Mouse (Mus musculus) heart, postnatal 4 days (tissue): Measurements from ENCODE around the gene Lrrk1. TPM values are rescaled to one million over a fixed set of nuclear protein-coding genes. Genes with fewer than 3 reads are reported as not detected.

Experiments
- DNase-seq: peaks from one replicate; pipeline ENCODE4 v3.0.0; 2021
- total RNA-seq, 2 experiments: library from RNA; stranded (reverse); gene quantifications; 2 replicates each; pipeline ENCODE4 v1.2.3; 2021

Gene Lrrk1
- total RNA-seq, 2 experiments from 2014 or later = 11.9 to 14.0 TPM

DNA sequence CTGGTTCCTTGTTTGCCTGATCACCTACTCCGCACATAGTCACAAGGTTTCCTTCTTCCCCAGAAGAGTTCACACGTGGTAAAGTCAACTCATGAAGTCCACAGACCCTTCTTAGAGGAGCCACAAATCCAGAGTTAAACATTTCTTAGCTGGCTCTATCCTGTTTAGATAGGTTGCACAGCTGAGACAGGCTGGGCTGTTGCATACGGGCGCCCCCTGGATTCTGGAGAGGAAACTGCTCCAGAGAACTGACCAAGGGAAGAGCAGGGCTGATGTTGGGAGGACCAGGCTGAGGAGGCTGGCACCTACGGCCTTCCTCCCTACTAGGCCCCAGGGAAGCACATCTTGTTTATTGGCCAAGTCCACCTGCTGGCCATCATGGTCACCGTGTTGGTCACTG lies 138.1 kb downstream of the Lrrk1 start:
- DNase-seq = peak; percentile 91

DNA sequence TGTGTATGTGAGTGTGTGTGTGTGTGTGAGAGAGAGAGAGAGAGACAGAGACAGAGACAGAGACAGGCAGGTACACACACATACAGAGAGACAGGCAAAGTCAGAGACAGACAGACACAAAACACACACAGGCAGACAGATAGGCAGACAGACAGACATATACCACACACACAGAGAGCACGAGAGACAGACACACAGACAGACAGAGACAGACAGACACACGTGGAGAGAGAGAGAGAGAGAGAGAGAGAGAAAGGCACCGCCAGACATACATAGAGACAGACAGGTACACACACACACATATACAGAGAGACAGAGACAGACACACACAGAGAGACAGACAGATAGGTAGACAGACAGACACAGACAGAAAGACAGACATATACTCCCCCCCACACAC lies 138.7 kb downstream of the Lrrk1 start:
- no peak for DNase-seq

DNA sequence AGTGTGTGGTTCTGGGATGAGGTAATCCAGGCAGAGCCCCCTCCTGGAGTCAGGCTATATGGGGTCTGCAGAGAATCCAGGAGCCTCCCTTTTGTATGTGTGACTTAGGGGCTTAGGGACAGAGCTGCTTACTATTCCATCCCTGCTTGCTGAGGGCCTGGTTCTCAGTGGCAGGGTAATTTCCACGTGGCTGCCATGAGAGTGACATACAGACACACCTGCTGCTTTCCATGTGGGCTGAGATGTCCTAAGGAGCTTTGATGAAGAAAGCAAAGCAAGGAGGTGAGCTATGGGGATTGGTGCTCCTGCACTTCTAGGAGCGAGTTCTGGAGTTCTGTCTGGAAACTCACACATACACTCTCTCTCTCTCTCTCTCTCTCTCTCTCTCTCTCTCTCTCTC lies 139.1 kb downstream of the Lrrk1 start:
- DNase-seq = no peak

DNA sequence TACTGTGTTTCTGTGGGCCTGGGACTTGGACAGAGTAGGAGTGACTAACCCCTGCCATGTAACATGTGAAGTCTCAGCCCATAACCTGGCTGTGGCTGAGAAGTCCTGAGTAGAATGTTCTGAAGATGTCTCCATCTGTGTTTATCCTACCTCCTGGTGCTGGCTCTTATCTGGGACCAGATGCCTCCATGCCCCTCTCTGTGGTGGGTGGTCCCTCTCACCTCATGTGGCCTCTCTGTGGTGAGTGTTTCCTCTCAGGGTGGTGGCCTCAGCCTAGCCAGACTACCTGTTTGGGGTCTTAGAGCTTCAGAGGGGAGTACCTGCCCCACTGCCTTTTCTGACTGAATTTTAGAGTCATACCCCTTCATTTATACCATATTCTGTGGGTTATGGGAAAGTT lies 139.9 kb downstream of the Lrrk1 start:
- DNase-seq = no peak

DNA sequence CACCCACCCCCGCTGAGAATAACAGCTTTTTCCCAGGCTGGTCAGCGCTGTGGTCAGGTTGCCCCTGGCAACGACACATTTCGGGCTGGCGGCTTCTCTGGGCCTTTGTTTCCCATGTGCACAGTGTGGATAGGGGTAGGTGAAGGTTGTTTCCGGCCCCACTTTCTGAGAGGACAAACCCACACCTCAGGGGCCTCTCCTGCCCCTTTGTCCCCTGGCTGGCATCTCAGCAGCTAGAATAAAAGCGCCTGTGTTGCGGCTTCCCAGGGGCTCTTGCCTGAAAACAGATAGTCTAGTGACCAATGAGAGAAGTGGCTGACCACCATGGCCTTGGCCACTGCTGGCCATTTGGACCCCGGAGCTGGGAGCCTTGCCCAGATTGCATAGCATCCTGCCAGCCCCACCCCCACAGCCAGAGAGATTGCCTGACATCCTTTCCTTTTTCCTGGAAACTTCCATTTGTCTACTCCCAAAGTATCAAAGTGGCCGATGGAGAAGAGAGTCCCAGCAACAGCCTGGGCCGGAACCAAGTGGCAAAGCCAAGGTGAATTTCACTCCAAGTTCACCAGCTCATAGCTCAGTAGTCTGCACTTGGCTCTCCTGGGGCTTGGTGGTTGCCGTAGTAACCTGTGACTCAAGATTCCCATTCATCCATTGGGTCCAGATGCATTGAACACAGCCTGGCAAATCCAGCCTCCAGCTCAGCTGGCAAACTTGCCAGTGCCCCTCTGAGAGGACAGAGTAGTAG lies 140.7 kb downstream of the Lrrk1 start:
- DNase-seq = peak; percentile 37

DNA sequence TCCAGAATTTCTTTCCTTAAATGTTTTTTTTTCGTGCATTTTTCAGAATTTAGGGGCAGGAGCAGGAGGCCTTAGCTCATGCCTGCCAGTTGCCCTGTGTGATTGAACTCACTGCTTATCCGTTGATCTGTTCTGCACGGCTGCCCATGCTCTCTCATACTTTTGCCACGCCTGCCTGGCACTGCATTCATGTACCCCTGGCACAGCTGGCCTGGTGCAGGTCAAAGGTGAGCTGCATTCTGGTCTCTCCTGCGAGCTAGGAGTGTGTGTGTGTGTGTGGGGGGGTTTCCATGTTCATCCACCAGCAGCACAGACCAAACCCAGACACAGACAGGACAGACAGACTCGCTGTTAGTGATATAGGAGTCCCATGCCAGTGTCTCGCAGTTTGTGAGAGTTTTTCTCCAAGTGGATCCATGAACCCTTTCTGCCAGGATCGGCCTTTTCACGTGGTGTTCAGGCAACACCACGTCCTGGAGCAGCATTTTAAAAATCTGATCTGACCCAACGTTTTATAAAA lies 141.4 kb downstream of the Lrrk1 start:
- DNase-seq = no peak

DNA sequence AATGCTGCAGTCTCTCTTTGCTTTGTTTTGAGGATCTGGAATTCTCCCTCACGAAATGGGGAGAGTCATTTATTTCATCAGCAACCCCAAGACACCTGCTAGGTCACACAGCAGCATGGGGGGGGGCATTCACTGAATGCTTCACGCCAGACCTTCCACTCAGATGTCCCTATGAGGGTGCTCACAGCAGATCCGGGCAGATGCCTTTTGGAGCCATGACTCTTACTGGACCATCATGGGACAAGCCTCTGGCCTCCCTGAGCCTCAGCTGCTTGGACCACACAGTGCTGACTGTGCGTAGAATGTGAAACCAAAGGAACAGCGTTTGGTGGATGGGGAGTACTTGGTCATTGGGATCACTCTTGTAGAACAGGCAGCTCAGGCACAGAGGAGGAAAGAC lies 142.5 kb downstream of the Lrrk1 start:
- no peak for DNase-seq

DNA sequence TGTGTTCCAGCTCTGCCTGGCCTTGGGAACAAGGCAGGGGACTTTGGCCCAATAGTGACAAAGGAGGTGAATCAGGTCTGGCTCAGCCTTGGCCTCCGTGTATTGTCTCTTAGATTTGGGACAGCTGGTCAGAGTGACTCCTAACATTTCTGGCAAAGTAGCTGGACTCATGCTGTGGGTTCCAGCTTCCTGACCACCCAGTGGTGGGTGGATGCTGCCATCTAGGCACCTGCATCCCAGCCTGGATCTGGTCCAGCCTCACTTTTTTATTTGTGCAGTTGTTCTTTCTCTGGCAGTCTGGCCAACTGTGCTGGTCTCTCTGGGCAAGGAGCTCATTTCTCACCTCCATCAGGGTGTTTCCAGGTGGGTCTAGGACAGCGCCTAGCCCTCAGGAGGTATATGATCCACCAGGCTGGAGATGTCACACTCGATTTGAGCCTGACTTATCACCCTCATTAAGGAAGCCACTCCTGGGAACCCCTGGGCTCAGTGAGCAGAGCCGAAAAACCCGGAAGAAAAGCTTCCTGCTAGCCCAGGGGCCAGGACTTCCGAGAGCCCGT lies 144.3 kb downstream of the Lrrk1 start:
- DNase-seq = no peak

DNA sequence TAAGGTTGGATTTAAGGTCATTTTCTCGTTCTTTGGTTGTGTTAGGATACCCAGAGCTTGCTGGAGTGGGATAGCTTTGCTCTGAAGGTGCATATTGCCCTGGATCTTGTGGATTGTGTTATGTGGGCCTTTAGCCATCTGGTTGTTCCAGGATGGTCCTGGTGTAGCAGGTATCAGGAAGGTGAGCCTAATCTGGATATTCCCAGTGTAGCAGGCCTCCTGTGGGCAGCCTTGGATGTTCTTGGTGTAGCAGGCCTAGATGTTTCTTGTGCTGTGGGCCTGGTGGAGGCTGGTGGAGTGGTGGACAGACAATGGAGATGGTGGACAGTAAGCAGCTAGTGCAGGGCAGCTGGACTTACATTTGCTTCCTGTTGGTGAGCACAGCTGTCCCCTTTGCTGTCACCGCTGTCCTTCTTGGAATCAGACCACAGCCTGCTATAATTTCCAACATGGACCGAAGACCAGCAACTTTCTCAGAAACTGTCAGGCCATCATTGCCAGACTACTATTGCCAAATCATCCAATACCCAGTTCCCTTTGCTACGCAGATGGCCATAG lies 146.2 kb downstream of the Lrrk1 start:
- no peak for DNase-seq

DNA sequence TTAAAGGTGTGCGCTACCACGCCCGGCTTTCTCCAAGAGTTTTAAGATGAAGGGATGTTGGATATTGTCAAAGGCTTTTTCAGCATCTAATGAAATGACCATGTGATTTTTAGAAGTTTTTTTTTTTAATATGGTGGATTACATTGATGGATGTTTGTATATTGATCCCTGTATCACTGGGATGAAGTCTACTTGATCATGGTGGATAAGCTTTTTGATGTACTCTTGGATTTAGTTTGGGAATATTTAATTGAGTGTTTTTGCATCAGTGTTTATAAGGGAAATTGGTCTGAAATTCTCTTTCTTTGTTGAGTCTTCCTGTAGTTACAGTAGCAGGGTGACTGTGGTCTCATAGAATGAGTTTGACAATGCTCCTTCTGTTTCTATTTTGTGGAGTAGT lies 150.0 kb downstream of the Lrrk1 start:
- DNase-seq = no peak

DNA sequence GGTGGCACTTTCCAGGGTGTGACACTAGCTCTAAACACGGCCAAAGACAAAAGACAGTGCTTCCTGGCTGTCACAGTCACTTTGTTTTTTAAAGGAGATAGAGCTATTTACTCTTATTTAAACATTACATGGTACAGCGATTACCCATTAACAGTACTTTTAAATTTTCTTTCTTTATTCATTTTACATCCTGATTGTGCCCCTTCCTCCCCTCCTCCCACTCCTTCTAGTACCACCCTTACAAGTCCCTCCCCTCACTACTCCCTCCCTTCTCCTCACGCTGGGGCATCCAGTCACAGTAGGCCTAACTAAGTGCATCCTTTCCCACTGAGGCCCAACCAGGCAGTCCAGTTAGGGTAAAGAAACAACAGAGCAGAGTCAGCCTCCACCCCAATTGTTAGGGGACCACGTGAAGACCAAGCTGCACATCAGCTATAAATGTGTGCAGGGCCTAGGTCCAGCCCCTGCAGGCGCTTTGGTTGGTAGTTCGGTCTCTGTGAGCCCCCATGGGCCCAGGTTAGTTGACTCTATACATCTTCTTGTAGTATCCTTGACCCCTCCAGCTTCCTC lies 154.1 kb downstream of the Lrrk1 start:
- DNase-seq = no peak

DNA sequence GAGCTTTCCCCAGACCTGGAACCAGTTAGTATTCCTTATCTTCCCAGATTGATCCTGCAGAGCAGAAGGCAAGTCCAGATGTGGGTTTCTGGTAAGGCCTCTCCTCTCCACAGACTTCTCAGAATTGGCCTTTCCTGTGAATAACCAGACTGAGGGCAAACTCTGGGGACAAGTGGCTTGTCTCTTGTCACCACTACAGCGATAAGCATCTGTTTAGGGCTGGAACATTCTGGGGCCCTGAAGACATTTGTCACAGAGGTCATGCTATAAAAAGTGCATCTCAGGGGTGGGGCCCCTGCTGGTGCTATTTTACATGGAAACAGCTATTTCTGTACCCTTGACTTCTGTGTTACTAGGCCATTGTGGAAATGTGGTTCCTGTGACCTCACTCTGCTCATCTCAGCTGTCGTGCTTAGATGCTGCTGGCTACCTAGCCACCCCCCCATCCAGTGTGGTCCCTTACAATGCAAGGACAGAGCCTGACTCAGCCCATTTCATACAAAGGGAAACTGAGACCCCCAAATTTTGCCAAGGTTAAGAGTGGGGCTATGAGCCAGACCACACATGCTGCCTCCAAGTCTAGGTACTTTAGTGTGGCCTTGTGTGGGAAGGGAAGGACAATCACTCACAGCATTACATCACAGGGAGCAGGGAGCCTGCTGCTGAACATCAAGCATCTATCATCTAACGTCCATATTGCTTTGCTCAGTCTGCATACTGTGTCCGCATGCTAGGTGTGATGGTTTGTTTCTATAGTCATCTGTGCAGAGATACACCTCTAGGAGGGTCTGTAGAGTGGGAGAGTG lies 154.8 kb downstream of the Lrrk1 start:
- DNase-seq = no peak

DNA sequence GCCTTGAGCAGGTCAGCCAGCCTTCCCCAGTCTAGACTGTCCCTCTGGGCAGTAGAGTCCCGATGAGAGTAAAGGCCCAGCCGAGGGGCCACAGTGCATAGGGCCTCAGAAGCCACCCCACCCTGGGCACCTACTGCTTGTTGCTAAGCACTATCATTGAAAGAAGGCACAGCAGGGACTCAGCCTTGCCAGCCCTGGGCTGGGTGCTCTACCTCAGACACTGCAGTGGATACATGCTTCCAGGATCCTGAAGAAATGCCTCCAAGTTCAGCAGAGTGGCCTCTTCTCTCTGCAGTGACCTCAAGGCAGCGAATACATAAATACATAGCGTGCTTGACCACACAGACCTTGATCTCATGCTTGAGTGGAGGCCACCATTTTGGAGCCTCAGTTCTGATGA lies 156.3 kb downstream of the Lrrk1 start:
- no peak for DNase-seq

DNA sequence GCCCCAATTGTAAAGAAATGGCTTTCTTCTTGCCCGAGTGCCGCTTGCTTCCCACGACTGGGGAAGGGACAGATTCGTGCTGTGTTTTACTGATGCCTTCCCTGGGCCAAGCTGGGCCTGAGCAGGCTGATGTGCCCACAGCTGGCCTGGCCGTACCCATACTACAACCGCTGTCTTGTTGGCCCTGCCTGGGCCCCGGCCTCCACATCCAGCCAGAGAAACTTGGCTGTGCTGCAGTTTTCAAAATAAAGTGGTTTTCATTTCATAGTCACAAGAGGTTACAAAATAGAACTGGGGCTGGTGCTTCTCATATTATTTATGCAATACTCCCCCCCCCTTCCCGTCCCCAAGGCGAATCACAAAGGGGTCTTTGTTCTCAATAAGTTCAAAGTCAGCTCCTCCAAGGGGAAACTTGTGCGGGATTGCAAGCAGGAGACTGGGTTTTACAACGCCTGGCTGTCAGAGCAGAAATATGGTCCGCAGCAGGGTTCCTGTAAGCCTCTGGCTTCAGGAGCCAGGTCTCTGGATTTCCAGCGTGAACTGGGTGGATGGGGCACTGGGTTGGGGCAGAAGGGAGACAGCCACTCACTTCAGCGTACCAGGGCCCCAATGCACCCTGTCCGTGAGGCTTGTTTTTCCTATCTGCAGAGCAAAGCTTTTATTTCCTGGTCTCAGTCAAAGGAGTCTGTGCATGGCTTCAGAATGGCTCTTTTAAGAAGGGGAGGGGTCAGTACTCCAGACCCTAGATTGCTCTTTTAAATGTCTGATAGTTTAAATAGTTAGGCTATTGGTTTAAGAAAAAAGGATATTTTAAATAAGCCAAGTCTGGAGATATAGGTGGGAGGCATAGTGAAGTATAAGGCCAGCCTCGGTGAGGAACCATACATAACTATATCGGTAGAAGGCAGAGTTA lies 157.3 kb downstream of the Lrrk1 start:
- DNase-seq = no peak

DNA sequence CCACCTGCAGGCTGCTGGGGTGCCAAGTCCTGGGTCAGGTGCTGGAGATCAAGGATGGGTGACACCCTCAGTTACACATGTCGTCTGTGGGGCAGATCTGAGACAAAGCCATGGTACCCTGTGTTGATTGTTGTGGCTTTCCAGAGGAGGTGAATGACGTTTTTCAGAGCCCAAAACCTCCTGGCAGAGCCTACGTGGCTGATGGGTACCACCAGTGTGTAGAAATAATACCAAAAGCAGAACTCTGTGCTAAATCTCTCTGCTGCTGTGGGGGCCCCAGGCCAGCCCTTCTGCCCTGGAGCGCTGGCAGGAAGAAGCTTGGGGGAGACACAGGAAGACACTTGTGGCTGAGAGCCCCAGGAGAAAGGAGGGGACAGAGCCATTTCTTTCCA lies 157.9 kb downstream of the Lrrk1 start:
- no peak for DNase-seq

DNA sequence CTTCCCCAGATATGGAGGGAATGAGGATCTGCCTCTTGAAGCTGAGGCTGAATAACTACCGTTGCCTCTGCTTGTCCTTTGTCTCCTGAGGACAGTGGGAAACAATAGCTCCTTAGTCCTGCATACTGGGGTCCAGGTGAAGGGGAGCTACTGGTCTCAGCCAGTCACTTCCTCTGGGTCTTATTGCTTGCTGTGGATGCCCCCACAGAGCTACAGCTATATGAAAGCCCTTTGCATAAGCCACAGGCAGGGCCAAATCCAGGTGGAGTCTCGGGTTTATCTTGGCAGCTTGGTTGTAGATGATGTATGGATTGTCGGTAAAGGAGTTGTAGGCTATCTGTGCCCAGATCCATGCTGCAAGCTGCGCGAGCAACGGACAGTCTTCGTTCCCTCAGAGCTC lies 158.7 kb downstream of the Lrrk1 start:
- no peak for DNase-seq

DNA sequence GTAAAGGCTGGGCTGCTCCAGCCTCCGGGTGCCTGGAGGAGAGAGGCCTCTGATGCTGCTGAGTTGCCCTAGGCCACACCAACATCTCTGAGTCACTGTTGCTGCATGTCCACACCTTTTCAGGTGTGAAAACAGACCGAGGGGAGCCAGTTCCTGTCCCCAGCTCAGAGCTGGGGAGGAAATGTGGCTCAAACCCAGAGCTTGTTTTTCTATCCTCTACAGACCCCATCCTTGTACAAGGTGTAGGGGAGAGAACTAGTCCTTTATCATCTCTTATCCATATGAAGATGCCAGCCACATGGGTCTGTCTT lies 159.6 kb downstream of the Lrrk1 start:
- DNase-seq = no peak

DNA sequence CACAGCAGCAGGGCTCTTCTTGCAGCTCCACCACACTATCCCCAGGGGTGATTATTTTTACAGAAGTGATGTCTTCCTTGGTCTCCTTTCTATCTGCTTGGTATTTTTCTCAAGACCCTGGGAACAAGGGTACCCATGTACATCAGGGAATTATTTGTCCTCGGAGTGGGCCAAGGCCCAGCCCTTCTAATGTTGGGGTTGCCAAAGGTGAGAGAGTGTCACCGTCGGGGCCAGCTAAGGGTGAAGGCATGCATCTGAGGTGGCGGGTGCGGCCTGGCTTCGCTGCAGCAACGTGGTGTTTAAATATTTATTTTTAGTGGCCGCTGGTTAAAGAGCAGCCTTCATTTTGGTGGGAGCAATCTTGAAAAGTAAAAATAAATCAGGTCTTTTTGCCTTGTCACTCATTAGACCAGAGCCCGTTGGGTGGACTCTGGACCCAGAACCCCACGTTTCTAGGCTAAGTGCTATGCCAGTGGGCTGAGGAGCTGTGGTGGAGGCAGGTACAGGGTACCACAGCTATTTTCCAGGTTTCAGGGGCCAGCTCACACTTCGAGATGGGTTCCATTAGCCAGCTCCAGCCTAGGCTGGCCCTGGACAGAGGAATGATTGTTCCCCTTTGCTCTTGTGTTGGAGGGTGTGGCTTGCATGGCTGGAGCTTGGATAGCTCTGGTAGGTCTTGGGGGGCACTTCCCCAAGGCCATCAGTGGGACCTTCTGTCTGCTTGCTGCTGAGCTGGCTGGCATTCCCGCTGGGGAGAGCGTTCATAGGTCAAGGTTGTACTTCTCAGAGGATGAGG lies 160.1 kb downstream of the Lrrk1 start:
- no peak for DNase-seq

DNA sequence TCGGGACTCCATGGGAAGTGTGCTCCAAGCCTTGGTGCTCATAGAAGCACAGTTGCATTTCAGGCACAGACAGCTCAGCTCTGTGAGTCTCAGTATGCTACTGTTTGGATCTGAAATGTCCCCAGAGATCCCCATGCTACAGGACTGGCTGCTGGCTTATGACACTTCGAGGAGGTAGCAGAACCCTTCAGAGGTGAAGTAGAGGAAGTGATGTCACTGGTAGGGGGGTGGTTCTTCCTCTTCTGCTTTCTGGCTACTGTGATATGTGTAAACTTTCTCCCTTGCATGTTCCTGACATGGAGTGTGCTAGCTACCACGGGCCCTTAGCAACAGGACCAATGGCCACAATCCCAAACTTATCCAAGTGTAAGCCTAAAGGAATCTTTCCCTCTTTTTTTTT lies 162.3 kb downstream of the Lrrk1 start:
- DNase-seq = no peak

DNA sequence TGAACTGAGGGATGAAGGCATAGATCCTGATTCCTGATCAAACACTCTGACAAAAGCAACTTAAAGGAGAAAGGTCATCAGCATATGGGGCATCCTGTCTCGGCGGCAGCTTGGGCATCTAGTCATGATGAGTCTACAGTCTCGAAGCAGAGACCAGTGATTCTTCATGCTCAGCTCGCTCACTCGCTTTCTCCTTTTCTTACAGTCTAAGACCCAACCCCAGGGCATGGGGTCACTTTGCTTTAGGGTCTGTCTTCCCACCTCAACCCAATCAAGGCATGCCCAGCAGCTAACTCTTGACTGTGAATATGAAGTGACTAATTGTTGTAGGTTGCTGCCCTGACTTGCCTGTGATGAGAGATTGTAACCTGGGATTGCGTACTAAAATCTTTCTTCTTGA lies 163.6 kb downstream of the Lrrk1 start:
- DNase-seq = no peak

DNA sequence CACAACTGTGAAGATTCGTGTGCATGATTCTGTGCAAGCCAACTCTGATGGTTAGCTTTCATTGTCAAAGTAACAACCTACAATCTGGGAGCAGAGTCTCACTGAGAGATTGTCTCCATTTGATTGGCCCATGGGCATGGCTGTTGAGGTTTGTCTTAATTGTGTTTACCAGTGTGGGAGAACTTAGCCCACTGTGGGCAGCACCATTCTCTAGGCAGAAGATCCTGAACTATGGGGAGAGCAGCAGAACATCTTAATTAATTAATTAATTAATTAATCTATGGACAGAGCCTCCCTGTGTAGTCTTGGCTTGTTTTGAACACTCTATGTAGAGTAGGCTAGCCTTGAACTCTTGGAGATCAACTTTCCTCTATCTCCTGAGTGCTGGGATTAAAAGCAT lies 164.4 kb downstream of the Lrrk1 start:
- DNase-seq = no peak
